Mouse (Mus musculus): ENCODE measurements around the gene Sh3gl2. TPM values are rescaled to one million over a fixed set of nuclear protein-coding genes. Genes with fewer than 3 reads are reported as not detected.

The Sh3gl2 gene
- total and polyA plus RNA-seq, 2 experiments from 2014 or later, result 47.4 to 123 TPM

- Histone ChIP-seq H3K4me3 (ENCODE audit: low read depth, low read length) (no peak overlapping the region), H3K9me3 (ENCODE audit: low read length) (no peaks in the 10 kb centered on the region), H3K4me2 (ENCODE audit: low read depth, low read length, poor library complexity, severe bottlenecking) (no peak overlapping the region), H3K36me3 (ENCODE audit: insufficient read depth, low read length) (no peaks in the 10 kb centered on the region), H3K27me3 (ENCODE audit: insufficient read depth, low read length) (no peaks in the 10 kb centered on the region), H3K4me1 (ENCODE audit: insufficient read depth, low read length) (no peaks in the 10 kb centered on the region), H3K9ac (replicated peaks; ENCODE audit: low read length, poor library complexity, severe bottlenecking) (no peak overlapping the region), H3K27ac (ENCODE audit: low read depth, low read length) (no peak overlapping the region)
- no peak for ATAC-seq (ENCODE audit: low FRiP score)
- 81% methylated on average over 9 of the region's 9 CpGs for WGBS
- DNase-seq (ENCODE audit: low spot score), result no peak
- no peak for TF ChIP-seq CTCF (IDR thresholded peaks at IDR 0.05)
These were observed 26.4 kb upstream of the Sh3gl2 start for GRCm38 (mm10) chr4:85178394-85179051.

GRCm38 (mm10) chr4:85186011-85186410 lies 18.9 kb upstream of the Sh3gl2 start:
- ATAC-seq (ENCODE audit: low FRiP score), result no peak

GRCm38 (mm10) chr4:85196201-85196600 lies 8.7 kb upstream of the Sh3gl2 start:
- Histone ChIP-seq H3K4me3 (ENCODE audit: low read depth, low read length) (no peak overlapping the region), H3K4me1 (ENCODE audit: insufficient read depth, low read length) (no peaks in the 10 kb centered on the region), H3K4me2 (ENCODE audit: low read depth, low read length, poor library complexity, severe bottlenecking) (no peak overlapping the region), H3K27ac (ENCODE audit: low read depth, low read length) (no peak overlapping the region), H3K27me3 (ENCODE audit: insufficient read depth, low read length) (no peaks in the 10 kb centered on the region), H3K9me3 (ENCODE audit: low read length) (no peaks in the 10 kb centered on the region), H3K36me3 (ENCODE audit: insufficient read depth, low read length) (no peaks in the 10 kb centered on the region), H3K9ac (replicated peaks; ENCODE audit: low read length, poor library complexity, severe bottlenecking) (no peak overlapping the region)
- DNase-seq (ENCODE audit: low spot score) (peak; percentile 22), ATAC-seq (ENCODE audit: low FRiP score) (no peak)
- 68% methylated on average over 4 of the region's 4 CpGs for whole genome bisulfite sequencing
- no peak for TF ChIP-seq CTCF (IDR thresholded peaks at IDR 0.05)

More at GRCm38 (mm10) chr4:85186011-85186410, 18.9 kb upstream of the Sh3gl2 start:
- Histone ChIP-seq H3K27me3 (ENCODE audit: insufficient read depth, low read length) (no peaks in the 10 kb centered on the region), H3K27ac (ENCODE audit: low read depth, low read length) (no peak overlapping the region), H3K4me2 (ENCODE audit: low read depth, low read length, poor library complexity, severe bottlenecking) (no peak overlapping the region), H3K9me3 (ENCODE audit: low read length) (no peaks in the 10 kb centered on the region), H3K9ac (replicated peaks; ENCODE audit: low read length, poor library complexity, severe bottlenecking) (no peak overlapping the region), H3K4me1 (ENCODE audit: insufficient read depth, low read length) (no peaks in the 10 kb centered on the region), H3K4me3 (ENCODE audit: low read depth, low read length) (no peak overlapping the region), H3K36me3 (ENCODE audit: insufficient read depth, low read length) (no peaks in the 10 kb centered on the region)
- peak; percentile 56 for TF ChIP-seq CTCF (IDR thresholded peaks at IDR 0.05)
- 66% methylated on average over 4 of the region's 4 CpGs for WGBS
- no peak for DNase-seq (ENCODE audit: low spot score)

DNA sequence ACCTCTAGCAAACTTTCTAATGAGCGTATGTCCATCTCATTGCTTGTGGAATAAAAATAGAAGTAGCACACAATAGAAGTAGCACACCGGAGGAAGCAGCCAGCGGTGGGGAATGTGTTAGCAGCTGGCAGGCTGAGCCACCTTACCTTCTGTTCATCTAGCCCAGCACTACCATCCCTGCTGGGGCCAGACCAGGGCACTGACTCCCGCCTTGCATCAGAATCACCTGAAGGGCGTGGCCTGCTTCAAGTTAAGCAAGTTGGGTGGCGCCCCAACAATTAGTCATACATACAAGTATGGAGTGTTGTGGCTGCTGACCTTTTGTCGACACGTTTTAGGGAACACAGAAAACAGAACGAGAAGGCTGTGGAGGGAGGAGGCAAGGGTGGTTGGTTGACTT lies 6.5 kb upstream of the Sh3gl2 start:
- Histone ChIP-seq H3K36me3 (ENCODE audit: insufficient read depth, low read length) (no peaks in the 10 kb centered on the region), H3K27ac (ENCODE audit: low read depth, low read length) (no peak overlapping the region), H3K9ac (replicated peaks; ENCODE audit: low read length, poor library complexity, severe bottlenecking) (no peak overlapping the region), H3K4me1 (ENCODE audit: insufficient read depth, low read length) (no peaks in the 10 kb centered on the region), H3K9me3 (ENCODE audit: low read length) (no peaks in the 10 kb centered on the region), H3K4me2 (ENCODE audit: low read depth, low read length, poor library complexity, severe bottlenecking) (no peak overlapping the region), H3K27me3 (ENCODE audit: insufficient read depth, low read length) (no peaks in the 10 kb centered on the region), H3K4me3 (ENCODE audit: low read depth, low read length) (no peak overlapping the region)
- ATAC-seq (ENCODE audit: low FRiP score), result no peak
- DNase-seq (ENCODE audit: low spot score), result no peak
- TF ChIP-seq CTCF (IDR thresholded peaks at IDR 0.05), result no peak
- 91% methylated on average over 9 of the region's 9 CpGs for WGBS

GRCm38 (mm10) chr4:85202582-85202981 lies 2.3 kb upstream of the Sh3gl2 start:
- no peaks in the 10 kb centered on the region for H3K27me3 ChIP-seq (ENCODE audit: insufficient read depth, low read length)
- no peak for DNase-seq (ENCODE audit: low spot score)
- whole genome bisulfite sequencing, result 84% methylated on average over 7 of the region's 7 CpGs
- H3K4me3 ChIP-seq (ENCODE audit: low read depth, low read length), result no peak overlapping the region
- no peak overlapping the region for H3K4me2 ChIP-seq (ENCODE audit: low read depth, low read length, poor library complexity, severe bottlenecking)
- 0 out of 2 replicates have a peak, but pooled peaks cover under 1% of the 10 kb centered on the region for H3K4me1 ChIP-seq (ENCODE audit: insufficient read depth, low read length)
- no peaks in the 10 kb centered on the region for H3K36me3 ChIP-seq (ENCODE audit: insufficient read depth, low read length)
- TF ChIP-seq CTCF (IDR thresholded peaks at IDR 0.05), result no peak
- H3K9me3 ChIP-seq (ENCODE audit: low read length), result no peaks in the 10 kb centered on the region
- no peak overlapping the region for H3K27ac ChIP-seq (ENCODE audit: low read depth, low read length)
- ATAC-seq (ENCODE audit: low FRiP score), result no peak
- H3K9ac ChIP-seq (replicated peaks; ENCODE audit: low read length, poor library complexity, severe bottlenecking), result no peak overlapping the region

DNA sequence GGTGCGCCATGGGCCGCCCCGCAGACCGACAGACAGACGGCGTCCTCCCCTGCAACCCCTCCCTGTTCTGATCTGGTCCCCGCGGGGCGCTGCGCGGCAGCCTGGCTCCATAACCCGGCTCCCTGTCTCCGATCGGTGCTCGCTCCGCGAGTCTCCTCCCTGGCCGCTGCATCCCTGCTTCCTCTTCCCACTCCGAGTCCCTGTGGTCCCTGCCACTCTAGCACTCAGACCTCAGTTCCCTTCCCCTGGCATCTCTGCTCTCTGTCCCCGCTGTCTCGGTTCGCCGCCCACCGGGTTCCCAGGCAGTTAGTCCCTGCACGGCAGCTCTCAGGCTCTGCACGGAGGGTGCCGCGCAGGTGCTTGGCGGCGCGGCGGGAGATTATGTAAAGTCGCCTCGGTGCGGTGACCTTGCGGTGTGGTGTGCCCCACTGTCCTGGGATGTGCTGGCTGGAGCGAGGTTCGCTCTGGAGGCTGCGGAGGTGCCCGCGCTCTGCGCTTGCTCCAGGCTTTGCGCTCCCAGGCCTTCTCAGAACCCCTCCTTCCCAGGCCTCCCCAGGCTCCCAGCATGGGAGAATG lies 798 bp downstream of the Sh3gl2 start:
- DNase-seq (ENCODE audit: low spot score) (peak; percentile 61), ATAC-seq (ENCODE audit: low FRiP score) (peak; percentile 83)
- peak; percentile 19; the same call in 1 of the 2 replicates for TF ChIP-seq CTCF (IDR thresholded peaks at IDR 0.05)
- 0 out of 2 replicates have a peak, but pooled peaks cover 4% of the 10 kb centered on the region for H3K4me1 ChIP-seq (ENCODE audit: insufficient read depth, low read length)
- 0% methylated on average over 38 of the region's 43 CpGs for WGBS
- peak overlapping the region; percentile 75 for H3K4me3 ChIP-seq (ENCODE audit: low read depth, low read length)
- H3K27me3 ChIP-seq (ENCODE audit: insufficient read depth, low read length), result no peaks in the 10 kb centered on the region
- no peaks in the 10 kb centered on the region for H3K9me3 ChIP-seq (ENCODE audit: low read length)
- H3K9ac ChIP-seq (replicated peaks; ENCODE audit: low read length, poor library complexity, severe bottlenecking), result peak overlapping the region; percentile 88
- peak overlapping the region; percentile 86 for H3K27ac ChIP-seq (ENCODE audit: low read depth, low read length)
- H3K4me2 ChIP-seq (ENCODE audit: low read depth, low read length, poor library complexity, severe bottlenecking), result peak overlapping the region; percentile 72
- no peaks in the 10 kb centered on the region for H3K36me3 ChIP-seq (ENCODE audit: insufficient read depth, low read length)
